Mouse (Mus musculus): ENCODE measurements around the gene Sema6d. TPM values are rescaled to one million over a fixed set of nuclear protein-coding genes. Genes with fewer than 3 reads are reported as not detected.

The Sema6d gene
- total RNA-seq, 2 experiments from 2014 or later: 83.4 to 91.4 TPM

DNA sequence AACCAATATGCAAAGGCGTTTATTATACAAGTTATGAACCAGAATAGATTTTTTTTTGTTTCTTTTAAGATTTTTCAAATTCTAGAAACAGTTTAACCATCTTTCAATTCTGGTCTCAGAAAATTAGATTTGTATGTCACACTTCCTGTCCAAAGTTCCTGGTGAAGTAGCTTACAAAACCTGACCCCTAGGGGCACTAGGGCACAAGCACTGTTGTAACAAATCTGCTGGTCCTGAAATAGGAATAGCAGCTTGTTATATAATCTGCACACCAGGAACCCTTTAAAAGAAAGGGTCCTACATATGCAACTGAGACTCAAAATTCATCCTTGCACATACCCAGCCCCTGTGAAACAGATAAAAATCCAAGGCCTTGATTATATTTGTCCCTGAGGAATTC, 298.5 kb downstream of the Sema6d start:
- intact Hi-C loops (cut with DNase I): no loop called here

GRCm38 (mm10) chr2:124396733-124397132, 307.0 kb downstream of the Sema6d start:
- intact Hi-C loops (cut with DNase I): no loop called here
- no peak for DNase-seq

More for the DNA sequence above, 298.5 kb downstream of the Sema6d start:
- no peak for DNase-seq

DNA sequence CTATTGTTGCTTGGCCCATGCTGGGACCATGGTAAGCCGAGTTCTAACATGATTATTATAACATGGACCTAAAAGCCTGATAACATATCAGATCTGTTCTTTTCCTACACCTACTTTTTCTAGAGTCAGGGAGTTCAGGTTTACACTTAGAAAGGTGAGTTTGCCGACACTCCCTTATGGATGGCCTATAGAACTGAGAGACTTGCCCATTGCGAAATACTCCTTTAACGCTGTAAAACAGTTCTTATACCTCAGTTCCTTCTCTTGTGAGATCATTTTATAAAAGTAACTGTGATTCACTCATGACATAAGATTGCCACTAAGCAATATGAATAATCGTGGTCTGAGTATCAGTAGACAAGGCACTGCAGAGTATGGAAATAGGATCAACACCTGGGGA, 307.5 kb downstream of the Sema6d start:
- DNase-seq: no peak
- intact Hi-C loops (cut with DNase I): no loop called here

- DNase-seq: no peak
- intact Hi-C loops (cut with DNase I): no loop called here
Observed at GRCm38 (mm10) chr2:124399611-124400010, 309.8 kb downstream of the Sema6d start.

- DNase-seq: peak; percentile 15
- intact Hi-C loops (cut with DNase I): no loop called here
Observed at GRCm38 (mm10) chr2:124401727-124402380, 312.1 kb downstream of the Sema6d start.

GRCm38 (mm10) chr2:124403571-124403970, 313.8 kb downstream of the Sema6d start:
- no peak for DNase-seq
- intact Hi-C loops (cut with DNase I): no loop called here

DNA sequence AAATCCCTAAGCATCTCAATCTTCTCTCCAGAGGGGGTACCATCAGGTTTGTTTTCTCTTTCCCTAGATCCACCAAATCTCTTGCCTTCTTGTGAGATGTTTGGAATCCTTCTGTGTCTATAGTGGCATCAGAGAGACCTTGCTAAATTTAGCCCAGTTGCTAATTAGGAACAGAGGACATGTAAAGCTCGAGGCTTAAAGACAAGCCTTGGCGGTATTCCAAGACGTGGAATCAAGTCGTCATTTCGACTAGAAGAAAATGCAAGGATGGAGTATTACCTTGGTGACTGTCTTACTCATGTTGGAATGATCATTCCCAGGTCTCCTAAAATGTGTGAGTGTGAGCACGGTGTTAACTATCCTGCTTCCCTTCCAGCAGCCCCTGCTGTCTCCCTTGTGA, 314.2 kb downstream of the Sema6d start:
- DNase-seq: no peak
- intact Hi-C loops (cut with DNase I): no loop called here

GRCm38 (mm10) chr2:124404631-124405562, 315.1 kb downstream of the Sema6d start:
- intact Hi-C loops (cut with DNase I): no loop called here
- no peak for DNase-seq

- intact Hi-C loops (cut with DNase I): no loop called here
Observed at GRCm38 (mm10) chr2:124408956-124409355, 319.2 kb downstream of the Sema6d start.

GRCm38 (mm10) chr2:124416730-124417129, 327.0 kb downstream of the Sema6d start:
- no peak for DNase-seq

More at GRCm38 (mm10) chr2:124408956-124409355, 319.2 kb downstream of the Sema6d start:
- DNase-seq: no peak

DNA sequence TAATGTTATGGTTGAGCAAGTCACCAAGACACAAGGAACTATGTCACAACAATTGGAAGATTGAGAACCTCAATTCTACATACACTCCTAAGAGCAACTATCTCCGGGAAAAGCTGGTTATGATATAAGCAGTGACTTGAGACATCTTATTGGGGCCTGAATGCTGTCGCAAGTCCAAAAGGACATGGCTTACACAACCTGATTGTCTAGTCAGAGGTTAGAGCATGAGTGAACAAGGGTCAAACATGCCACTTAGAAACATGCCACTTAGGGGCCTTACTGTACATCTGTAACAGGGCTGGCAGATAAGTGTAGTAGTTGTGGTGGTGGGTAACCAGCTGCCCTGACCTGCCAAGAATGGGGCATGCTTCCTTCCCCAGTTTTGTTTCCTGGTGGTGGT, 328.6 kb downstream of the Sema6d start:
- DNase-seq: no peak
- intact Hi-C loops (cut with DNase I): no loop called here

More at GRCm38 (mm10) chr2:124416730-124417129, 327.0 kb downstream of the Sema6d start:
- intact Hi-C loops (cut with DNase I): no loop called here

DNA sequence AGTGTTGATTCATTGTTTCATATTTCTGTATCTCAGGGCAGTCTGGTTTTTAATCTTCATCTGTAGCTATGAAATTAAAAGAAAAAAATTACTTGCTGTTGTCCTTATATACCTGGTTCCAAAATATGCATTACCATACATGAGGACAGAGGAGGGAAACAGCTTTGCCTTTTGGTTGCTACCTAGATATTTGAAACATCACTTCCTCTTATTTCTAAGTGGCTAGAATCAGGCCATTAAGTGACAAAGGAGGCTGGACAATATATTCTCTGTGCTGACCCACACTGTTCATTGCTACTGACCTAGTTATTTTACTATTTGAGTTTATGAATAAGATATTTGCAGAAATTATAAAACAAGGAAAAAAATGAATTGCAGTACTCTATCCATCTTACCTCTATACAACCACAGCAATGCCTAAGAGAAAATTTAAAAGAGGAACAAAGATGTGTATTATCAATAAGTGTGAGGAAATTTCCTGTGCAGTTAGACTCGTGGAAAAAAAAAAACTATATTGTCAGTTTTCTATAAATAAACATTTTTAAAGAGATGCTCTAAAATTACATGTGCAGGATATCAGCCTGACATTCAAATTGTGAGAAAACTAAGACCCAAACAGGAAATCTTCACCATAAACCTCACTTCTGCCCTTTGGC, 330.5 kb downstream of the Sema6d start:
- intact Hi-C loops (cut with DNase I): no loop called here

DNA sequence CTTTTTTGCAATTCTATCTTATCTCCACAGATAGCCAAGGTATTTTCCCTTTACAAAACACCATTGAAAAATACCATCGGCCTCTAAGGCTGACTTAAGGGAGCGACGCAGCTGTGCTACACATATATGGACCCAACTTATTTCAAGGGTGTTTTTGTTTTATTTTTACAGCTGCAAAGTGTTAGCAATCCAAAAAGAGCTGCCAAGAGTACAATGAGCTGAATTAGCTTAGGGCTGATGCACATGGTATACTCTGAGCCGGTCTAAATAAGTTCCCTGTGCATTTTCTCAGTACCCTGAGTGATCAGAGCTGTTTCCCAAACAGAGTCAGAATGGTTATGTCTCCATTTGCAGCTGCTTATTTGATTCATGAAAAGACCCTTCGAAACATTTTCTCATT, 340.0 kb downstream of the Sema6d start:
- DNase-seq: no peak
- intact Hi-C loops (cut with DNase I): no loop called here

More for the DNA sequence above, 330.5 kb downstream of the Sema6d start:
- DNase-seq: no peak

DNA sequence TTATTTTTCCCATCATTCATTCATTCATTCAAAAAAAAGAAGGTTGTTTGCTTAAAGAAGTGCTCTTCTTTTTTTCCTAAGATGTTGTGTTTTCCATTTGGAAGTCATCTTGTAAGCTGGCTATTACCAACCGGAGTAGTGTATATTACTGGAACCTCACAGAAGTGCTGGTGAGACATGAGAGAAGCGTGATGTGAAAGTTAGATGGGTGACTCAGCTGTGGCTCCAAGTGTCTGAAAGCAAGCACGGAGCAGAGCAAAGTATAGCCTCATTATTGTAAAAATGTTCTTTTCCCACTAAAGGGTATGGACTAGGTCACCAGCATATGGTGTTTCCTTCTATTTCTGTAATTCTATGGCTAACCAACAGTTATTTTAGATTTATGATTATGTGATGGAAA, 340.9 kb downstream of the Sema6d start:
- no peak for DNase-seq
- intact Hi-C loops (cut with DNase I): no loop called here

GRCm38 (mm10) chr2:124435382-124436002, 345.7 kb downstream of the Sema6d start:
- no peak for DNase-seq
- intact Hi-C loops (cut with DNase I): no loop called here

GRCm38 (mm10) chr2:124436704-124437103, 346.9 kb downstream of the Sema6d start:
- intact Hi-C loops (cut with DNase I): no loop called here
- no peak for DNase-seq

DNA sequence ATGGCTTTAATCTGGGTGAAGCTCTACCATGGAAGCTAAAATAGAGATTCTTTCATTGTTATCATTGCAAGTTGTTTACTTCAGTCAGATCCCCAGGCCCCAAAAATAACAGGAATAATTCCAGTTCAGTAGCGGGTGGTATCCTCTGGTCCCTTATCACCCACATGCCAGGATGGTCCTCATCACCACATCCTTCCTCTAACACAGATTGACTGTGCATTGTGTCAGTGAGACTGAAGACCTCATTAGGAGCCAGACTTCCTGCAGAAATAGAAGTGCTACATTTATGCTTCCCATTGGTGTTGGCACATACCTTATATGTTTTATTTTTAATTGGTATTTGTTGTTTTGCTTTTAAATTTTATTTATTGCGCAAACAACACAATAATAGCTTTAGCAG, 354.4 kb downstream of the Sema6d start:
- intact Hi-C loops (cut with DNase I): no loop called here
- DNase-seq: no peak

DNA sequence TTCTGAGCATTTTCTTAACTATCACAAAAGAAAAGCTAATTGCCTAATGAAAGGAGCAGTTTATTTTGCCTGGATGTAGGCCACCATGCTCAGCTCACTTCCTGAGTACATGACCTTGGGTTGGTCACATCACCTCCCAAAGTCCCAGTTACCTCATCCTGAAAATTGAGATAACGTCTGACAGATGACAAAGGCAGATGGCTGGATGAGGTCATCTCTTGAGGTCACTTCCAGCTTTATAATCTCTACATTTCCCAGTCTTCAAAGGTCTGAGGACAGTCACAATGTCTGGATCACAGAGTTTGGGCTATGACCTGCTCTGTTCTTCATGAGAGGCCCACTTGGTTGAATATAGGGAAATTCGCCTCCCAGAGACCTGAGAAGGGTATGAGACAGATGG, 366.1 kb downstream of the Sema6d start:
- intact Hi-C loops (cut with DNase I): no loop called here
- DNase-seq: no peak

GRCm38 (mm10) chr2:124456999-124457398, 367.2 kb downstream of the Sema6d start:
- intact Hi-C loops (cut with DNase I): no loop called here
- no peak for DNase-seq

DNA sequence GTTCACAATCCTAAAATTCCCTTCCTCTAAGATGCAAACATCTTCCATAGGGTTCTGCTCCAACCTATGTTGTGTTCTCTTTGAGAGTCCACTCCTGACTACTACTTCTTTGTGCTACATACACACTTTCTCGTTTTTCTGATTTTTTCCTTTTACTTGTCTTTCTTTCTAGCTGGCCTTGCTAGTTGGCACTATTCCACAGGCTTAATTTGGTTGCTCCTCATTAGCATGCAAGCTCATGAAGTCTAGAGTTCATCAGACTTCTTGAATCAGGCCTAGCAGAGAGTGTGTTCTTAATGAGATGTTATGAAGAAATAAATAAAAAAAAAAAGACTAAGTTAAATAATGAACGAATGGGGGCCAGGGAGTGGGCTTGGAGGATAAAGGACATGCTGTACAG, 368.3 kb downstream of the Sema6d start:
- intact Hi-C loops (cut with DNase I): no loop called here

GRCm38 (mm10) chr2:124460956-124461355, 371.2 kb downstream of the Sema6d start:
- no peak for DNase-seq
- intact Hi-C loops (cut with DNase I): no loop called here

More for the DNA sequence above, 368.3 kb downstream of the Sema6d start:
- no peak for DNase-seq

All from left cerebral cortex, postnatal 4 days (tissue).